Mouse (Mus musculus) limb, embryonic 12.5 days (tissue): Measurements from ENCODE around the gene Aldh1a3. TPM values are rescaled to one million over a fixed set of nuclear protein-coding genes. Genes with fewer than 3 reads are reported as not detected.

ENCODE experiments used
- ATAC-seq: fragments of 200-750 bp; cut with Nextera tagmentation; 2 replicates; pipeline ENCODE4 v1.8.0; 2017; ENCODE audit warnings: low read depth, moderate TSS enrichment; ENCODE audit not compliant: insufficient number of reproducible peaks, insufficient read depth, low FRiP score, low TSS enrichment
- H3K27ac ChIP-seq: fragments of 300-500 bp; sonication (generic); 2 replicates; pipeline ENCODE4 v1.5.1; 2016; ENCODE audit warnings: mild to moderate bottlenecking, moderate library complexity
- H3K27me3 ChIP-seq: fragments of 300-500 bp; sonication (generic); 2 replicates; pipeline ENCODE4 v1.6.1; 2016; ENCODE audit warnings: mild to moderate bottlenecking, moderate library complexity
- H3K36me3 ChIP-seq: fragments of 300-500 bp; sonication (generic); 2 replicates; pipeline ENCODE4 v1.6.1; 2016; ENCODE audit warnings: mild to moderate bottlenecking, moderate library complexity
- H3K4me1 ChIP-seq: fragments of 300-500 bp; sonication (generic); replicated peaks from 2 replicates; pipeline ENCODE4 v1.6.1; 2016
- H3K4me2 ChIP-seq: fragments of 300-500 bp; sonication (generic); 2 replicates; pipeline ENCODE4 v1.6.1; 2016; ENCODE audit warnings: mild to moderate bottlenecking, moderate library complexity
- H3K4me3 ChIP-seq: fragments of 300-500 bp; sonication (generic); replicated peaks from 2 replicates; pipeline ENCODE4 v1.5.1; 2016; ENCODE audit warnings: mild to moderate bottlenecking
- H3K9ac ChIP-seq: fragments of 300-500 bp; sonication (generic); replicated peaks from 2 replicates; pipeline ENCODE4 v1.6.1; 2016; ENCODE audit warnings: mild to moderate bottlenecking, moderate library complexity
- H3K9me3 ChIP-seq: fragments of 300-500 bp; sonication (generic); 2 replicates; pipeline ENCODE4 v1.6.1; 2016; ENCODE audit warnings: mild to moderate bottlenecking, moderate library complexity
- WGBS: fragments of 180-500 bp; shearing (Covaris S2); methylation state at CpG from one replicate; pipeline ENCODE4 v1.1.7; 2016; 5-methylcytosine and 5-hydroxymethylcytosine counted together
- polyA plus RNA-seq: library from polyadenylated mRNA; unstranded; fragments of >200 nt; fragmentation: Nextera tagmentation; extraction: Ambion mirVana; gene quantifications from 2 replicates; pipeline ENCODE4 v1.2.1, GENCODE M21; 2016

The Aldh1a3 gene
- 5.9 and 6.8 TPM in 2 replicates for polyA plus RNA-seq

- ATAC-seq = peak; percentile 65; the same call in 1 of the 2 replicates
- Histone ChIP-seq H3K9ac (peak within 1 kb of the TSS; percentile 53), H3K27ac (no peak within 1 kb of the TSS), H3K36me3 (no peaks in the 10 kb centered on the region), H3K4me1 (peaks cover 15% of the 10 kb centered on the region), H3K9me3 (no peaks in the 10 kb centered on the region), H3K27me3 (peaks cover 68% of the 10 kb centered on the region), H3K4me3 (peak within 1 kb of the TSS; percentile 58), H3K4me2 (peak within 1 kb of the TSS; percentile 97)
- WGBS = under 1% methylated on average over 55 of the region's 56 CpGs
Measured at GRCm38 (mm10) chr7:66427437-66428161, at the start of gene Aldh1a3. TSS of gene Aldh1a3 (minus strand) at chr7:66427517.

GRCm38 (mm10) chr7:66476289-66476688 is 49.0 kb upstream of the Aldh1a3 start:
- H3K9ac ChIP-seq = no peak overlapping the region
- H3K4me2 ChIP-seq = no peak overlapping the region
- H3K27ac ChIP-seq = no peak overlapping the region
- H3K27me3 ChIP-seq = no peaks in the 10 kb centered on the region
- 56% methylated on average over 8 of the region's 8 CpGs for WGBS
- H3K9me3 ChIP-seq = no peaks in the 10 kb centered on the region
- no peaks in the 10 kb centered on the region for H3K36me3 ChIP-seq
- H3K4me1 ChIP-seq = peaks cover 22% of the 10 kb centered on the region
- H3K4me3 ChIP-seq = no peak overlapping the region
- no peak for ATAC-seq

GRCm38 (mm10) chr7:66471641-66472216 is 44.4 kb upstream of the Aldh1a3 start:
- H3K27me3 ChIP-seq = no peaks in the 10 kb centered on the region
- 80% methylated on average over 12 of the region's 12 CpGs for WGBS
- no peak overlapping the region for H3K9ac ChIP-seq
- no peak overlapping the region for H3K4me3 ChIP-seq
- H3K36me3 ChIP-seq = no peaks in the 10 kb centered on the region
- no peak overlapping the region for H3K27ac ChIP-seq
- H3K4me2 ChIP-seq = no peak overlapping the region
- H3K4me1 ChIP-seq = peaks cover 5% of the 10 kb centered on the region; the same call in 1 of the 2 replicates
- no peak for ATAC-seq
- no peaks in the 10 kb centered on the region for H3K9me3 ChIP-seq

GRCm38 (mm10) chr7:66466641-66467040 is 39.3 kb upstream of the Aldh1a3 start:
- Histone ChIP-seq H3K27me3 (no peaks in the 10 kb centered on the region), H3K4me2 (no peak overlapping the region), H3K9ac (no peak overlapping the region), H3K9me3 (no peaks in the 10 kb centered on the region), H3K27ac (no peak overlapping the region), H3K36me3 (no peaks in the 10 kb centered on the region), H3K4me1 (0 out of 2 replicates have a peak, but pooled peaks cover 3% of the 10 kb centered on the region), H3K4me3 (no peak overlapping the region)
- 90% methylated on average over 14 of the region's 14 CpGs for WGBS
- no peak for ATAC-seq

GRCm38 (mm10) chr7:66465241-66465640 is 37.9 kb upstream of the Aldh1a3 start:
- WGBS = 89% methylated on average over 5 of the region's 5 CpGs
- Histone ChIP-seq H3K27me3 (no peaks in the 10 kb centered on the region), H3K4me3 (no peak overlapping the region), H3K36me3 (no peaks in the 10 kb centered on the region), H3K9me3 (no peaks in the 10 kb centered on the region), H3K4me1 (0 out of 2 replicates have a peak, but pooled peaks cover 3% of the 10 kb centered on the region), H3K27ac (no peak overlapping the region), H3K9ac (no peak overlapping the region), H3K4me2 (no peak overlapping the region)
- ATAC-seq = no peak

GRCm38 (mm10) chr7:66463081-66463480 is 35.8 kb upstream of the Aldh1a3 start:
- Histone ChIP-seq H3K4me2 (no peak overlapping the region), H3K27me3 (no peaks in the 10 kb centered on the region), H3K4me1 (0 out of 2 replicates have a peak, but pooled peaks cover 3% of the 10 kb centered on the region), H3K27ac (no peak overlapping the region), H3K9me3 (no peaks in the 10 kb centered on the region), H3K4me3 (no peak overlapping the region), H3K9ac (no peak overlapping the region), H3K36me3 (no peaks in the 10 kb centered on the region)
- WGBS = 93% methylated on average over 1 of the region's 1 CpGs
- ATAC-seq = no peak

- Histone ChIP-seq H3K9ac (no peak overlapping the region), H3K27ac (peak overlapping the region; percentile 75; the same call in 1 of the 2 replicates), H3K4me3 (no peak overlapping the region), H3K9me3 (no peaks in the 10 kb centered on the region), H3K4me1 (peaks cover 42% of the 10 kb centered on the region), H3K4me2 (no peak overlapping the region), H3K27me3 (no peaks in the 10 kb centered on the region), H3K36me3 (no peaks in the 10 kb centered on the region)
- no peak; the same call in 1 of the 2 replicates for ATAC-seq
- WGBS = 52% methylated on average over 12 of the region's 12 CpGs
Measured at GRCm38 (mm10) chr7:66451622-66452295, 24.4 kb upstream of the Aldh1a3 start.

GRCm38 (mm10) chr7:66449971-66450752 is 22.8 kb upstream of the Aldh1a3 start:
- H3K36me3 ChIP-seq = no peaks in the 10 kb centered on the region
- 0 out of 2 replicates have a peak, but pooled peaks have one; percentile 32 for ATAC-seq
- no peaks in the 10 kb centered on the region for H3K9me3 ChIP-seq
- H3K9ac ChIP-seq = 0 out of 2 replicates have a peak overlapping the region, but pooled peaks have one; percentile 12
- H3K27ac ChIP-seq = peak overlapping the region; percentile 62; the same call in 1 of the 2 replicates
- H3K27me3 ChIP-seq = no peaks in the 10 kb centered on the region
- H3K4me1 ChIP-seq = peaks cover 48% of the 10 kb centered on the region
- WGBS = 5% methylated on average over 16 of the region's 16 CpGs
- H3K4me3 ChIP-seq = peak overlapping the region; percentile 26
- peak overlapping the region; percentile 60 for H3K4me2 ChIP-seq

- Histone ChIP-seq H3K9ac (no peak overlapping the region), H3K4me1 (peaks cover 47% of the 10 kb centered on the region), H3K27ac (no peak overlapping the region), H3K4me2 (no peak overlapping the region), H3K4me3 (no peak overlapping the region), H3K36me3 (no peaks in the 10 kb centered on the region), H3K9me3 (no peaks in the 10 kb centered on the region), H3K27me3 (no peaks in the 10 kb centered on the region; the same call in 1 of the 2 replicates)
- WGBS = 62% methylated on average over 15 of the region's 15 CpGs
- ATAC-seq = no peak
Measured at GRCm38 (mm10) chr7:66448786-66449540, 21.6 kb upstream of the Aldh1a3 start.

- peaks cover 45% of the 10 kb centered on the region for H3K4me1 ChIP-seq
- H3K36me3 ChIP-seq = no peaks in the 10 kb centered on the region
- 44% methylated on average over 10 of the region's 10 CpGs for whole genome bisulfite sequencing
- no peak overlapping the region for H3K27ac ChIP-seq
- no peak for ATAC-seq
- H3K27me3 ChIP-seq = no peaks in the 10 kb centered on the region; the same call in 1 of the 2 replicates
- H3K4me2 ChIP-seq = no peak overlapping the region
- H3K9me3 ChIP-seq = no peaks in the 10 kb centered on the region
- H3K9ac ChIP-seq = no peak overlapping the region
- no peak overlapping the region for H3K4me3 ChIP-seq
Measured at GRCm38 (mm10) chr7:66448304-66448703, 21.0 kb upstream of the Aldh1a3 start.
